Mouse (Mus musculus): ENCODE data around the gene Vmn2r31. TPM values are rescaled to one million over a fixed set of nuclear protein-coding genes. Genes with fewer than 3 reads are reported as not detected.
"Not testable (repeated sequence)": the region's sequence is repeated elsewhere in the genome, so short reads cannot be mapped to it uniquely, and the experiment has no call there.

Vmn2r31 gene
- not detected in 2 replicates for polyA plus RNA-seq (2014; fragmentation: Nextera tagmentation; extraction: Ambion mirVana)

GRCm38 (mm10) chr7:7399603-7400002, at the start of gene Vmn2r31:
Gene Vmn2r31 (minus strand): TSS chr7:7399703.
- H3K4me1 ChIP-seq (ENCODE audit: control insufficient read depth, insufficient read depth, low read length); H3K9ac ChIP-seq (replicated peaks; ENCODE audit: low read length); H3K36me3 ChIP-seq (ENCODE audit: control insufficient read depth, insufficient read depth, low read length); H3K27me3 ChIP-seq (ENCODE audit: control insufficient read depth, insufficient read depth, low read length); H3K27ac ChIP-seq (replicated peaks; ENCODE audit: low read depth, low read length); ATAC-seq (ENCODE audit: low FRiP score, low TSS enrichment); H3K9me3 ChIP-seq (ENCODE audit: control insufficient read depth, low read length); H3K4me3 ChIP-seq (replicated peaks; ENCODE audit: low read depth, low read length); H3K4me2 ChIP-seq (ENCODE audit: low read length); DNase-seq: not testable (repeated sequence)

- 54% methylated on average over 12 of the region's 12 CpGs for WGBS
- not testable (repeated sequence) for DNase-seq; H3K9ac ChIP-seq (replicated peaks; ENCODE audit: low read length); H3K4me3 ChIP-seq (replicated peaks; ENCODE audit: low read depth, low read length); H3K9me3 ChIP-seq (ENCODE audit: control insufficient read depth, low read length); ATAC-seq (ENCODE audit: low FRiP score, low TSS enrichment); H3K4me1 ChIP-seq (ENCODE audit: control insufficient read depth, insufficient read depth, low read length); H3K4me2 ChIP-seq (ENCODE audit: low read length); H3K36me3 ChIP-seq (ENCODE audit: control insufficient read depth, insufficient read depth, low read length); H3K27ac ChIP-seq (replicated peaks; ENCODE audit: low read depth, low read length); H3K27me3 ChIP-seq (ENCODE audit: control insufficient read depth, insufficient read depth, low read length)
Observed at GRCm38 (mm10) chr7:7374431-7374830, 25.1 kb downstream of the Vmn2r31 start, which contains the start of gene Gm45783. Gene Gm45783 (minus strand): TSS chr7:7374573.

- H3K9me3 ChIP-seq (ENCODE audit: control insufficient read depth, low read length); DNase-seq; H3K4me3 ChIP-seq (replicated peaks; ENCODE audit: low read depth, low read length); H3K4me2 ChIP-seq (ENCODE audit: low read length); H3K27me3 ChIP-seq (ENCODE audit: control insufficient read depth, insufficient read depth, low read length); H3K4me1 ChIP-seq (ENCODE audit: control insufficient read depth, insufficient read depth, low read length); H3K9ac ChIP-seq (replicated peaks; ENCODE audit: low read length); ATAC-seq (ENCODE audit: low FRiP score, low TSS enrichment); H3K27ac ChIP-seq (replicated peaks; ENCODE audit: low read depth, low read length); H3K36me3 ChIP-seq (ENCODE audit: control insufficient read depth, insufficient read depth, low read length): not testable (repeated sequence)
- no CpG with 5 or more reads among the region's 1 CpGs for WGBS
Observed at GRCm38 (mm10) chr7:7337509-7337908, 62.0 kb downstream of the Vmn2r31 start, which contains the start of gene Vmn2r30. Gene Vmn2r30 (minus strand): TSS chr7:7337609.

Other genes with a start within 250 kb of the Vmn2r31 start
- gene Zfp418, start 228.4 kb downstream of the Vmn2r31 start, polyA plus RNA-seq (2014; fragmentation: Nextera tagmentation; extraction: Ambion mirVana): 3.6 and 4.2 TPM in 2 replicates
- 9.1 and 10.3 TPM in 2 replicates for gene Zfp772, start 189.7 kb downstream of the Vmn2r31 start, polyA plus RNA-seq (2014; fragmentation: Nextera tagmentation; extraction: Ambion mirVana)
- 0.73 and 1.0 TPM in 2 replicates for gene Vmn2r29, start 152.4 kb downstream of the Vmn2r31 start, polyA plus RNA-seq (2014; fragmentation: Nextera tagmentation; extraction: Ambion mirVana)
- 10.2 and 13.8 TPM in 2 replicates for gene Gm45844, start 121.4 kb downstream of the Vmn2r31 start, polyA plus RNA-seq (2014; fragmentation: Nextera tagmentation; extraction: Ambion mirVana)
- 166 and 179 TPM in 2 replicates for gene Clcn4, start 98.9 kb downstream of the Vmn2r31 start, polyA plus RNA-seq (2014; fragmentation: Nextera tagmentation; extraction: Ambion mirVana)
- not detected in 2 replicates for gene Vmn2r30, start 62.1 kb downstream of the Vmn2r31 start, polyA plus RNA-seq (2014; fragmentation: Nextera tagmentation; extraction: Ambion mirVana)
- gene Gm45783, start 25.1 kb downstream of the Vmn2r31 start, polyA plus RNA-seq (2014; fragmentation: Nextera tagmentation; extraction: Ambion mirVana): not detected in 2 replicates
- gene Vmn2r32, start 80.3 kb upstream of the Vmn2r31 start, polyA plus RNA-seq (2014; fragmentation: Nextera tagmentation; extraction: Ambion mirVana): not detected in 2 replicates
- gene Vmn2r33, start 167.1 kb upstream of the Vmn2r31 start, polyA plus RNA-seq (2014; fragmentation: Nextera tagmentation; extraction: Ambion mirVana): not detected in 2 replicates

Data from midbrain, embryonic 14.5 days (tissue).